In the genomic region with DNA sequence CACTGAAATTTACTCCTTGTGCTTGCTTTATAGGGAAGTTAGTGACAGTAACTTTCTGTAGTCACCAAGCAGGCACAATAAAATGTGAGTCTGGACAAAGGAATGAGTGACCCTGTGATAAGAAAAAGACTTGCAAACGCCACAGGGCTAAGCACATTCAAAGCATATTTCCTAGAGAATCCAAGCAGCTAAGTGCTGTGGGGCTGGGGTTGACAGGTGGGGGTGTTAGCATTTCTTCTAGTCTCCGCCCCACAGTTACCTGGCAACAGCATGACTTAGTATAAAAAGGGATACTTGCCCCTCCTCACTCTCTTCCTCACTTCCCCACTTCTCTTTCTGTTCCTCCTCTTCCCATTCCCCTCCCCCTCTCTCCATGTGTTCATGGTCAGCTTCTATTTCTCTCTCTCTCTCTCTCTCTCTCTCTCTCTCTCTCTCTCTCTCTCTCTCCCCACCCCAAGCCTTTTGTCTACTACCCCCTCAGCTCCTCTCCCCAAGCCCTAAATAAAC, we compare ENCODE assay signal across 32 mouse cellular contexts. TPM values are rescaled to one million over a fixed set of nuclear protein-coding genes. Genes with fewer than 3 reads are reported as not detected.
A peak's percentile ranks its signal among the peaks of the same experiment; 100 is the strongest.
DNase-seq lines count a peak whose midpoint lies in the region; ATAC-seq and TF ChIP-seq lines count a peak whose summit lies in the region.
"Had no signal": no experiment of that assay in that cellular context is flagged by ENCODE, and none has a peak within 500 bp of the region (broad histone marks: within the 10 kb centered on the region; RNA-seq: fewer than 3 reads in every experiment).

No protein-coding gene starts in this region.

- H3K27me3 ChIP-seq in lung, embryonic 14.5 days (ENCODE audit: insufficient read depth, low read length) = no peaks in the 10 kb centered on the region
- H3K27me3 ChIP-seq in kidney, embryonic 15.5 days = no peaks in the 10 kb centered on the region
- H3K27me3 ChIP-seq: embryonic facial prominence, embryonic 13.5 days; hindbrain, embryonic 12.5 days; limb, embryonic 13.5 days; midbrain, embryonic 12.5 days; neural tube, embryonic 12.5 days had no signal

- no peak overlapping the region for H3K4me2 ChIP-seq in lung, embryonic 14.5 days
- no peak overlapping the region for H3K4me2 ChIP-seq in kidney, embryonic 15.5 days
- H3K4me2 ChIP-seq: embryonic facial prominence, embryonic 13.5 days; hindbrain, embryonic 12.5 days; limb, embryonic 13.5 days; liver, embryonic 11.5 days; midbrain, embryonic 12.5 days; neural tube, embryonic 12.5 days had no signal

- H3K4me1 ChIP-seq in lung, adult 2 months (ENCODE audit: control insufficient read depth, insufficient read depth, low read length) = no peaks in the 10 kb centered on the region
- no peaks in the 10 kb centered on the region for H3K4me1 ChIP-seq in lung, embryonic 14.5 days (ENCODE audit: insufficient read depth)
- no peaks in the 10 kb centered on the region for H3K4me1 ChIP-seq in kidney, embryonic 15.5 days
- H3K4me1 ChIP-seq: embryonic facial prominence, embryonic 13.5 days; hindbrain, embryonic 12.5 days; limb, embryonic 13.5 days; megakaryocyte, embryonic 14.5 days; midbrain, embryonic 12.5 days; neural tube, embryonic 12.5 days had no signal

- no peak for TF ChIP-seq CTCF in lung, adult 2 months (IDR thresholded peaks at IDR 0.05; ENCODE audit: insufficient read depth, low read length)
- TF ChIP-seq CTCF in lung, embryonic 14.5 days (IDR thresholded peaks at IDR 0.05; ENCODE audit: low read depth) = no peak

- TF ChIP-seq POLR2A in lung, adult 2 months (IDR thresholded peaks at IDR 0.05; ENCODE audit: borderline replicate concordance, extremely low read depth, low read depth, low read length) = no peak

- H3K36me3 ChIP-seq in lung, embryonic 14.5 days (ENCODE audit: insufficient read depth) = no peaks in the 10 kb centered on the region
- H3K36me3 ChIP-seq in kidney, embryonic 15.5 days = no peaks in the 10 kb centered on the region
- H3K36me3 ChIP-seq: embryonic facial prominence, embryonic 13.5 days; hindbrain, embryonic 12.5 days; limb, embryonic 13.5 days; midbrain, embryonic 12.5 days; neural tube, embryonic 12.5 days had no signal

- no peak for ATAC-seq in lung, embryonic 14.5 days (ENCODE audit: insufficient read depth)
- ATAC-seq in kidney, embryonic 15.5 days (replicated peaks; ENCODE audit: low FRiP score) = no peak
- ATAC-seq: activated CD4-positive, CD25-positive, alpha-beta regulatory T cell, adult 4 months; forebrain, embryonic 16.5 days had no signal

- intact Hi-C loops in left cerebral cortex, postnatal 36 days (cut with DNase I) = no loop called here

- no peaks in the 10 kb centered on the region for H3K9me3 ChIP-seq in lung, embryonic 14.5 days (ENCODE audit: low read depth, low read length)
- no peaks in the 10 kb centered on the region for H3K9me3 ChIP-seq in kidney, embryonic 15.5 days (replicated peaks)
- H3K9me3 ChIP-seq: embryonic facial prominence, embryonic 13.5 days; hindbrain, embryonic 12.5 days; limb, embryonic 13.5 days; megakaryocyte, embryonic 14.5 days; midbrain, embryonic 12.5 days; neural tube, embryonic 12.5 days had no signal

- no peak overlapping the region for H3K4me3 ChIP-seq in lung, adult 2 months (replicated peaks; ENCODE audit: extremely low read depth, low read depth, low read length)
- H3K4me3 ChIP-seq in lung, embryonic 14.5 days (ENCODE audit: low read depth, low read length) = no peak overlapping the region
- H3K4me3 ChIP-seq in kidney, embryonic 15.5 days (replicated peaks) = no peak overlapping the region
- H3K4me3 ChIP-seq: embryonic facial prominence, embryonic 13.5 days; erythroblast, embryonic 14.5 days; gastrocnemius, adult 2 months; hindbrain, embryonic 12.5 days; left cerebral cortex, adult 2 months; limb, embryonic 13.5 days; megakaryocyte, embryonic 14.5 days; midbrain, embryonic 12.5 days; myocyte; neural tube, embryonic 12.5 days had no signal

- DNase-seq in lung, adult 18-20 months = peak; percentile 26 to 37
- no peak for DNase-seq in lung, adult 2 months
- peak; percentile 21 for DNase-seq in lung, embryonic 14.5 days
- DNase-seq in lung, postnatal 25 days (ENCODE audit: low spot score) = peak; percentile 22
- no peak for DNase-seq in adrenal gland, postnatal 10 days
- no peak for DNase-seq in left cerebral cortex, postnatal 36 days (ENCODE audit: low spot score in 2 of 2)
- DNase-seq: adrenal gland, adult 8-10 months; cerebellum, adult 8-10 months; cerebellum, postnatal 36 days; embryo, embryonic 11 days; gastrocnemius, adult 2 months; kidney, adult 11 months; kidney, postnatal 25 days; thymus, postnatal 4 days had no signal

- no peak overlapping the region for H3K9ac ChIP-seq in lung, embryonic 14.5 days
- H3K9ac ChIP-seq in kidney, embryonic 15.5 days = no peak overlapping the region
- H3K9ac ChIP-seq: embryonic facial prominence, embryonic 13.5 days; hindbrain, embryonic 12.5 days; limb, embryonic 13.5 days; midbrain, embryonic 12.5 days; neural tube, embryonic 12.5 days had no signal

- WGBS in lung, adult 2 months = 33% methylated on average over 2 of the region's 2 CpGs
- 30% methylated on average over 2 of the region's 2 CpGs for whole genome bisulfite sequencing in lung, embryonic 14.5 days
- 59% methylated on average over 2 of the region's 2 CpGs for WGBS in kidney, embryonic 15.5 days

- H3K27ac ChIP-seq in lung, embryonic 14.5 days (ENCODE audit: low read depth) = 0 out of 2 replicates have a peak overlapping the region, but pooled peaks have one; percentile 6
- no peak overlapping the region for H3K27ac ChIP-seq in kidney, embryonic 15.5 days
- H3K27ac ChIP-seq: embryonic facial prominence, embryonic 13.5 days; gastrocnemius, adult 2 months; hindbrain, embryonic 12.5 days; left cerebral cortex, adult 2 months; limb, embryonic 13.5 days; midbrain, embryonic 12.5 days; neural tube, embryonic 12.5 days had no signal

RNA-seq across cellular contexts. Expression of a gene that starts 11.4 kb away (rescaled TPM):
- polyA plus RNA-seq in lung, adult 2 months (2012; rRNA removed) = 45.1 and 56.6 TPM in 2 replicates
- polyA plus RNA-seq in lung, embryonic 14.5 days (2014; fragmentation: Nextera tagmentation; extraction: Ambion mirVana) = 6.4 and 7.4 TPM in 2 replicates
- total RNA-seq in adrenal gland, postnatal 10 days (2021) = under 1 TPM; 0.12 to 0.90 TPM
- polyA plus RNA-seq in kidney, embryonic 15.5 days (2015; fragmentation: Nextera tagmentation; extraction: Ambion mirVana) = 31.9 and 32.5 TPM in 2 replicates
- not detected for total RNA-seq in left cerebral cortex, postnatal 36 days (2021)
- total RNA-seq: heart, adult 8-10 months; heart, postnatal 25 days; layer of hippocampus, adult 18-20 months; left cerebral cortex, adult 2 months; left cerebral cortex, postnatal 25 days had no signal
- polyA plus RNA-seq: midbrain, postnatal 0 days had no signal

Comparison
In these comparisons a context has a peak if more than half of its experiments do, and no peak if none do; other contexts are left out.
1. DNase-seq: peak in lung, adult 18-20 months (2 of 2), lung, embryonic 14.5 days (single experiment) and lung, postnatal 25 days (single experiment); none in lung, adult 2 months (single experiment), adrenal gland, postnatal 10 days (single experiment) and left cerebral cortex, postnatal 36 days (0 of 2).